Mouse (Mus musculus): ENCODE measurements around the gene Capn8. TPM values are rescaled to one million over a fixed set of nuclear protein-coding genes. Genes with fewer than 3 reads are reported as not detected.
"Not testable (repeated sequence)": the region's sequence is repeated elsewhere in the genome, so short reads cannot be mapped to it uniquely, and the experiment has no call there.

Gene Capn8
- polyA plus RNA-seq, 1 experiment from 2014 or later: 0.05 TPM

- peaks cover 18% of the 10 kb centered on the region for H3K4me1 ChIP-seq
- no peaks in the 10 kb centered on the region for H3K9me3 ChIP-seq
- H3K27me3 ChIP-seq (ENCODE audit: insufficient read depth, poor library complexity, severe bottlenecking): peaks cover 19% of the 10 kb centered on the region; the same call in 1 of the 2 replicates
- H3K27ac ChIP-seq: no peak overlapping the region
- no peak for DNase-seq (ENCODE audit: low spot score)
- no peak overlapping the region for H3K4me3 ChIP-seq
- H3K36me3 ChIP-seq: no peaks in the 10 kb centered on the region
- WGBS: 39% methylated on average over 4 of the region's 4 CpGs
These were observed 75.3 kb downstream of the Capn8 start for GRCm38 (mm10) chr1:182640094-182640493.

GRCm38 (mm10) chr1:182642779-182643178 lies 78.0 kb downstream of the Capn8 start:
- no peak for DNase-seq (ENCODE audit: low spot score)
- H3K27me3 ChIP-seq (ENCODE audit: insufficient read depth, poor library complexity, severe bottlenecking): peaks cover 19% of the 10 kb centered on the region; the same call in 1 of the 2 replicates
- H3K9me3 ChIP-seq: no peaks in the 10 kb centered on the region
- 65% methylated on average over 2 of the region's 2 CpGs for WGBS
- H3K4me3 ChIP-seq: no peak overlapping the region
- H3K27ac ChIP-seq: no peak overlapping the region; the same call in 1 of the 2 replicates
- H3K36me3 ChIP-seq: no peaks in the 10 kb centered on the region
- H3K4me1 ChIP-seq: peaks cover 22% of the 10 kb centered on the region

GRCm38 (mm10) chr1:182644418-182644817 lies 79.6 kb downstream of the Capn8 start:
- H3K27ac ChIP-seq; H3K9me3 ChIP-seq; H3K36me3 ChIP-seq; H3K4me3 ChIP-seq; DNase-seq (ENCODE audit: low spot score): not testable (repeated sequence)
- WGBS: 85% methylated on average over 8 of the region's 8 CpGs
- Histone ChIP-seq H3K27me3 (ENCODE audit: insufficient read depth, poor library complexity, severe bottlenecking) (peaks cover 11% of the 10 kb centered on the region; the same call in 1 of the 2 replicates), H3K4me1 (peaks cover 18% of the 10 kb centered on the region)

- Histone ChIP-seq H3K36me3 (no peaks in the 10 kb centered on the region), H3K27me3 (ENCODE audit: insufficient read depth, poor library complexity, severe bottlenecking) (0 out of 2 replicates have a peak, but pooled peaks cover 10% of the 10 kb centered on the region), H3K27ac (no peak overlapping the region), H3K4me3 (no peak overlapping the region), H3K4me1 (peaks cover 18% of the 10 kb centered on the region), H3K9me3 (no peaks in the 10 kb centered on the region)
- WGBS: 49% methylated on average over 6 of the region's 6 CpGs
- DNase-seq (ENCODE audit: low spot score): no peak
These were observed 80.4 kb downstream of the Capn8 start for GRCm38 (mm10) chr1:182645211-182645668.

GRCm38 (mm10) chr1:182646796-182647195 lies 82.0 kb downstream of the Capn8 start:
- Histone ChIP-seq H3K27me3 (ENCODE audit: insufficient read depth, poor library complexity, severe bottlenecking) (0 out of 2 replicates have a peak, but pooled peaks cover 4% of the 10 kb centered on the region), H3K27ac (no peak overlapping the region), H3K4me1 (peaks cover 21% of the 10 kb centered on the region), H3K4me3 (no peak overlapping the region), H3K9me3 (no peaks in the 10 kb centered on the region), H3K36me3 (no peaks in the 10 kb centered on the region)
- DNase-seq (ENCODE audit: low spot score): no peak
- WGBS: 53% methylated on average over 3 of the region's 3 CpGs

GRCm38 (mm10) chr1:182657760-182658159 lies 93.0 kb downstream of the Capn8 start:
- peaks cover 22% of the 10 kb centered on the region for H3K4me1 ChIP-seq
- no peak overlapping the region for H3K4me3 ChIP-seq
- 34% methylated on average over 6 of the region's 6 CpGs for WGBS
- DNase-seq (ENCODE audit: low spot score): no peak
- H3K36me3 ChIP-seq: no peaks in the 10 kb centered on the region
- no peaks in the 10 kb centered on the region; the same call in 1 of the 2 replicates for H3K27me3 ChIP-seq (ENCODE audit: insufficient read depth, poor library complexity, severe bottlenecking)
- H3K27ac ChIP-seq: no peak overlapping the region
- no peaks in the 10 kb centered on the region for H3K9me3 ChIP-seq

- 0 out of 2 replicates have a peak overlapping the region, but pooled peaks have one; percentile 6 for H3K4me3 ChIP-seq
- no peaks in the 10 kb centered on the region for H3K9me3 ChIP-seq
- H3K36me3 ChIP-seq: no peaks in the 10 kb centered on the region
- DNase-seq (ENCODE audit: low spot score): no peak
- peaks cover 35% of the 10 kb centered on the region for H3K4me1 ChIP-seq
- no peaks in the 10 kb centered on the region for H3K27me3 ChIP-seq (ENCODE audit: insufficient read depth, poor library complexity, severe bottlenecking)
- peak overlapping the region; percentile 62 for H3K27ac ChIP-seq
- WGBS: 16% methylated on average over 7 of the region's 7 CpGs
These were observed 95.6 kb downstream of the Capn8 start for GRCm38 (mm10) chr1:182660365-182660764.

- H3K4me1 ChIP-seq: peaks cover 44% of the 10 kb centered on the region
- no peaks in the 10 kb centered on the region for H3K27me3 ChIP-seq (ENCODE audit: insufficient read depth, poor library complexity, severe bottlenecking)
- no peak for DNase-seq (ENCODE audit: low spot score)
- no peaks in the 10 kb centered on the region for H3K9me3 ChIP-seq
- H3K4me3 ChIP-seq: no peak overlapping the region
- no peak overlapping the region for H3K27ac ChIP-seq
- no peaks in the 10 kb centered on the region for H3K36me3 ChIP-seq
- WGBS: 65% methylated on average over 11 of the region's 11 CpGs
These were observed 98.9 kb downstream of the Capn8 start for GRCm38 (mm10) chr1:182663671-182664070.

GRCm38 (mm10) chr1:182664841-182665240 lies 100.0 kb downstream of the Capn8 start:
- H3K4me1 ChIP-seq: peaks cover 53% of the 10 kb centered on the region
- H3K4me3 ChIP-seq: no peak overlapping the region
- no peak for DNase-seq (ENCODE audit: low spot score)
- 42% methylated on average over 4 of the region's 4 CpGs for WGBS
- H3K27ac ChIP-seq: no peak overlapping the region
- no peaks in the 10 kb centered on the region for H3K36me3 ChIP-seq
- no peaks in the 10 kb centered on the region for H3K27me3 ChIP-seq (ENCODE audit: insufficient read depth, poor library complexity, severe bottlenecking)
- no peaks in the 10 kb centered on the region for H3K9me3 ChIP-seq

- WGBS: 91% methylated on average over 3 of the region's 3 CpGs
- Histone ChIP-seq H3K36me3 (no peaks in the 10 kb centered on the region), H3K9me3 (no peaks in the 10 kb centered on the region), H3K27ac (no peak overlapping the region), H3K4me1 (peaks cover 58% of the 10 kb centered on the region), H3K4me3 (no peak overlapping the region), H3K27me3 (ENCODE audit: insufficient read depth, poor library complexity, severe bottlenecking) (no peaks in the 10 kb centered on the region)
- no peak for DNase-seq (ENCODE audit: low spot score)
These were observed 102.5 kb downstream of the Capn8 start for GRCm38 (mm10) chr1:182667281-182667680.

GRCm38 (mm10) chr1:182669741-182670140 lies 104.9 kb downstream of the Capn8 start:
- Histone ChIP-seq H3K36me3 (no peaks in the 10 kb centered on the region), H3K27ac (peak overlapping the region; percentile 80), H3K9me3 (0 out of 2 replicates have a peak, but pooled peaks cover 4% of the 10 kb centered on the region), H3K4me1 (peaks cover 53% of the 10 kb centered on the region), H3K4me3 (no peak overlapping the region; the same call in 1 of the 2 replicates), H3K27me3 (ENCODE audit: insufficient read depth, poor library complexity, severe bottlenecking) (no peaks in the 10 kb centered on the region)
- WGBS: 81% methylated on average over 11 of the region's 11 CpGs
- DNase-seq (ENCODE audit: low spot score): no peak

- H3K36me3 ChIP-seq: no peaks in the 10 kb centered on the region
- H3K9me3 ChIP-seq: 0 out of 2 replicates have a peak, but pooled peaks cover 4% of the 10 kb centered on the region
- 38% methylated on average over 11 of the region's 11 CpGs for WGBS
- H3K27me3 ChIP-seq (ENCODE audit: insufficient read depth, poor library complexity, severe bottlenecking): no peaks in the 10 kb centered on the region
- H3K27ac ChIP-seq: peak overlapping the region; percentile 80
- H3K4me3 ChIP-seq: no peak overlapping the region; the same call in 1 of the 2 replicates
- H3K4me1 ChIP-seq: peaks cover 49% of the 10 kb centered on the region
- DNase-seq (ENCODE audit: low spot score): no peak
These were observed 105.9 kb downstream of the Capn8 start for GRCm38 (mm10) chr1:182670563-182671342.

- DNase-seq (ENCODE audit: low spot score): no peak
- 0 out of 2 replicates have a peak, but pooled peaks cover 4% of the 10 kb centered on the region for H3K9me3 ChIP-seq
- peak overlapping the region; percentile 80 for H3K27ac ChIP-seq
- peaks cover 50% of the 10 kb centered on the region for H3K4me1 ChIP-seq
- H3K4me3 ChIP-seq: no peak overlapping the region
- 33% methylated on average over 4 of the region's 4 CpGs for whole genome bisulfite sequencing
- no peaks in the 10 kb centered on the region for H3K27me3 ChIP-seq (ENCODE audit: insufficient read depth, poor library complexity, severe bottlenecking)
- H3K36me3 ChIP-seq: no peaks in the 10 kb centered on the region
These were observed 106.5 kb downstream of the Capn8 start for GRCm38 (mm10) chr1:182671343-182671624.
